Mouse (Mus musculus): ENCODE data around the gene Cbfa2t2. TPM values are rescaled to one million over a fixed set of nuclear protein-coding genes. Genes with fewer than 3 reads are reported as not detected.

The Cbfa2t2 gene
- polyA plus RNA-seq, 1 experiment from 2014 or later: 47.4 TPM

- Histone ChIP-seq H3K4me1 (ENCODE audit: control insufficient read depth, insufficient read depth, low read length) (peaks cover 8% of the 10 kb centered on the region), H3K27me3 (ENCODE audit: control insufficient read depth, insufficient read depth, low read length) (no peaks in the 10 kb centered on the region), H3K4me3 (ENCODE audit: low read depth, low read length) (no peak overlapping the region), H3K4me2 (ENCODE audit: low read depth, low read length) (no peak overlapping the region), H3K9ac (replicated peaks; ENCODE audit: low read length) (no peak overlapping the region), H3K27ac (replicated peaks; ENCODE audit: low read depth, low read length) (no peak overlapping the region), H3K9me3 (replicated peaks; ENCODE audit: control insufficient read depth, low read length) (no peaks in the 10 kb centered on the region), H3K36me3 (replicated peaks; ENCODE audit: control insufficient read depth, insufficient read depth, low read depth, low read length) (no peaks in the 10 kb centered on the region)
- 25% methylated on average over 4 of the region's 4 CpGs for WGBS
- ATAC-seq (replicated peaks; ENCODE audit: insufficient number of reproducible peaks, low FRiP score, low TSS enrichment, low read depth) (0 out of 2 replicates have a peak, but pooled peaks have one; percentile 70), DNase-seq (ENCODE audit: low spot score) (peak; percentile 83)
These were observed 23.6 kb downstream of the Cbfa2t2 start for GRCm38 (mm10) chr2:154459851-154460250.

GRCm38 (mm10) chr2:154463621-154464198, 27.4 kb downstream of the Cbfa2t2 start:
- Histone ChIP-seq H3K27ac (replicated peaks; ENCODE audit: low read depth, low read length) (no peak overlapping the region), H3K36me3 (replicated peaks; ENCODE audit: control insufficient read depth, insufficient read depth, low read depth, low read length) (no peaks in the 10 kb centered on the region), H3K9me3 (replicated peaks; ENCODE audit: control insufficient read depth, low read length) (no peaks in the 10 kb centered on the region), H3K4me2 (ENCODE audit: low read depth, low read length) (no peak overlapping the region), H3K4me1 (ENCODE audit: control insufficient read depth, insufficient read depth, low read length) (peaks cover 2% of the 10 kb centered on the region; the same call in 1 of the 2 replicates), H3K9ac (replicated peaks; ENCODE audit: low read length) (no peak overlapping the region), H3K27me3 (ENCODE audit: control insufficient read depth, insufficient read depth, low read length) (no peaks in the 10 kb centered on the region), H3K4me3 (ENCODE audit: low read depth, low read length) (no peak overlapping the region)
- ATAC-seq (replicated peaks; ENCODE audit: insufficient number of reproducible peaks, low FRiP score, low TSS enrichment, low read depth) (no peak), DNase-seq (ENCODE audit: low spot score) (no peak)
- WGBS: 91% methylated on average over 11 of the region's 11 CpGs

GRCm38 (mm10) chr2:154465914-154466335, 29.6 kb downstream of the Cbfa2t2 start:
- WGBS: 30% methylated on average over 1 of the region's 1 CpGs
- H3K27me3 ChIP-seq (ENCODE audit: control insufficient read depth, insufficient read depth, low read length): no peaks in the 10 kb centered on the region
- H3K9me3 ChIP-seq (replicated peaks; ENCODE audit: control insufficient read depth, low read length): no peaks in the 10 kb centered on the region
- DNase-seq (ENCODE audit: low spot score) (peak; percentile 49), ATAC-seq (replicated peaks; ENCODE audit: insufficient number of reproducible peaks, low FRiP score, low TSS enrichment, low read depth) (peak; percentile 52; the same call in 1 of the 2 replicates)
- no peaks in the 10 kb centered on the region for H3K36me3 ChIP-seq (replicated peaks; ENCODE audit: control insufficient read depth, insufficient read depth, low read depth, low read length)
- 0 out of 2 replicates have a peak, but pooled peaks cover 2% of the 10 kb centered on the region for H3K4me1 ChIP-seq (ENCODE audit: control insufficient read depth, insufficient read depth, low read length)
- no peak overlapping the region for H3K27ac ChIP-seq (replicated peaks; ENCODE audit: low read depth, low read length)
- no peak overlapping the region for H3K4me2 ChIP-seq (ENCODE audit: low read depth, low read length)
- H3K9ac ChIP-seq (replicated peaks; ENCODE audit: low read length): no peak overlapping the region
- no peak overlapping the region for H3K4me3 ChIP-seq (ENCODE audit: low read depth, low read length)

- no peaks in the 10 kb centered on the region for H3K36me3 ChIP-seq (replicated peaks; ENCODE audit: control insufficient read depth, insufficient read depth, low read depth, low read length)
- no peak overlapping the region for H3K9ac ChIP-seq (replicated peaks; ENCODE audit: low read length)
- 87% methylated on average over 5 of the region's 5 CpGs for WGBS
- H3K27me3 ChIP-seq (ENCODE audit: control insufficient read depth, insufficient read depth, low read length): no peaks in the 10 kb centered on the region
- H3K27ac ChIP-seq (replicated peaks; ENCODE audit: low read depth, low read length): no peak overlapping the region
- no peak overlapping the region for H3K4me2 ChIP-seq (ENCODE audit: low read depth, low read length)
- ATAC-seq (replicated peaks; ENCODE audit: insufficient number of reproducible peaks, low FRiP score, low TSS enrichment, low read depth): no peak
- DNase-seq (ENCODE audit: low spot score): no peak
- H3K4me1 ChIP-seq (ENCODE audit: control insufficient read depth, insufficient read depth, low read length): 0 out of 2 replicates have a peak, but pooled peaks cover 2% of the 10 kb centered on the region
- no peaks in the 10 kb centered on the region for H3K9me3 ChIP-seq (replicated peaks; ENCODE audit: control insufficient read depth, low read length)
- H3K4me3 ChIP-seq (ENCODE audit: low read depth, low read length): no peak overlapping the region
These were observed 30.9 kb downstream of the Cbfa2t2 start for GRCm38 (mm10) chr2:154467139-154467538.

- no peak overlapping the region for H3K27ac ChIP-seq (replicated peaks; ENCODE audit: low read depth, low read length)
- no peak overlapping the region for H3K4me3 ChIP-seq (ENCODE audit: low read depth, low read length)
- H3K9me3 ChIP-seq (replicated peaks; ENCODE audit: control insufficient read depth, low read length): no peaks in the 10 kb centered on the region
- H3K27me3 ChIP-seq (ENCODE audit: control insufficient read depth, insufficient read depth, low read length): no peaks in the 10 kb centered on the region
- H3K4me1 ChIP-seq (ENCODE audit: control insufficient read depth, insufficient read depth, low read length): no peaks in the 10 kb centered on the region
- no peak overlapping the region for H3K4me2 ChIP-seq (ENCODE audit: low read depth, low read length)
- WGBS: 86% methylated on average over 1 of the region's 1 CpGs
- H3K9ac ChIP-seq (replicated peaks; ENCODE audit: low read length): no peak overlapping the region
- DNase-seq (ENCODE audit: low spot score) (no peak), ATAC-seq (replicated peaks; ENCODE audit: insufficient number of reproducible peaks, low FRiP score, low TSS enrichment, low read depth) (no peak)
- no peaks in the 10 kb centered on the region for H3K36me3 ChIP-seq (replicated peaks; ENCODE audit: control insufficient read depth, insufficient read depth, low read depth, low read length)
These were observed 38.2 kb downstream of the Cbfa2t2 start for GRCm38 (mm10) chr2:154474251-154475061.

GRCm38 (mm10) chr2:154475062-154475349, 38.7 kb downstream of the Cbfa2t2 start:
- WGBS: 85% methylated on average over 1 of the region's 1 CpGs

GRCm38 (mm10) chr2:154475861-154476260, 39.6 kb downstream of the Cbfa2t2 start:
- Histone ChIP-seq H3K27me3 (ENCODE audit: control insufficient read depth, insufficient read depth, low read length) (no peaks in the 10 kb centered on the region), H3K36me3 (replicated peaks; ENCODE audit: control insufficient read depth, insufficient read depth, low read depth, low read length) (no peaks in the 10 kb centered on the region), H3K27ac (replicated peaks; ENCODE audit: low read depth, low read length) (no peak overlapping the region), H3K9me3 (replicated peaks; ENCODE audit: control insufficient read depth, low read length) (no peaks in the 10 kb centered on the region), H3K9ac (replicated peaks; ENCODE audit: low read length) (no peak overlapping the region), H3K4me1 (ENCODE audit: control insufficient read depth, insufficient read depth, low read length) (no peaks in the 10 kb centered on the region), H3K4me2 (ENCODE audit: low read depth, low read length) (no peak overlapping the region), H3K4me3 (ENCODE audit: low read depth, low read length) (no peak overlapping the region)
- no peak for DNase-seq (ENCODE audit: low spot score)
- WGBS: 93% methylated on average over 7 of the region's 7 CpGs
- no peak for ATAC-seq (replicated peaks; ENCODE audit: insufficient number of reproducible peaks, low FRiP score, low TSS enrichment, low read depth)

More at GRCm38 (mm10) chr2:154475062-154475349, 38.7 kb downstream of the Cbfa2t2 start:
- DNase-seq (ENCODE audit: low spot score) (no peak), ATAC-seq (replicated peaks; ENCODE audit: insufficient number of reproducible peaks, low FRiP score, low TSS enrichment, low read depth) (no peak)
- Histone ChIP-seq H3K36me3 (replicated peaks; ENCODE audit: control insufficient read depth, insufficient read depth, low read depth, low read length) (no peaks in the 10 kb centered on the region), H3K9me3 (replicated peaks; ENCODE audit: control insufficient read depth, low read length) (no peaks in the 10 kb centered on the region), H3K27me3 (ENCODE audit: control insufficient read depth, insufficient read depth, low read length) (no peaks in the 10 kb centered on the region), H3K4me3 (ENCODE audit: low read depth, low read length) (no peak overlapping the region), H3K27ac (replicated peaks; ENCODE audit: low read depth, low read length) (no peak overlapping the region), H3K4me2 (ENCODE audit: low read depth, low read length) (no peak overlapping the region), H3K9ac (replicated peaks; ENCODE audit: low read length) (no peak overlapping the region), H3K4me1 (ENCODE audit: control insufficient read depth, insufficient read depth, low read length) (no peaks in the 10 kb centered on the region)

GRCm38 (mm10) chr2:154477028-154477427, 40.7 kb downstream of the Cbfa2t2 start:
- H3K9me3 ChIP-seq (replicated peaks; ENCODE audit: control insufficient read depth, low read length): no peaks in the 10 kb centered on the region
- WGBS: 83% methylated on average over 3 of the region's 3 CpGs
- no peak overlapping the region for H3K4me2 ChIP-seq (ENCODE audit: low read depth, low read length)
- H3K4me3 ChIP-seq (ENCODE audit: low read depth, low read length): no peak overlapping the region
- H3K9ac ChIP-seq (replicated peaks; ENCODE audit: low read length): no peak overlapping the region
- no peaks in the 10 kb centered on the region for H3K4me1 ChIP-seq (ENCODE audit: control insufficient read depth, insufficient read depth, low read length)
- H3K27ac ChIP-seq (replicated peaks; ENCODE audit: low read depth, low read length): no peak overlapping the region
- ATAC-seq (replicated peaks; ENCODE audit: insufficient number of reproducible peaks, low FRiP score, low TSS enrichment, low read depth) (no peak), DNase-seq (ENCODE audit: low spot score) (no peak)
- H3K36me3 ChIP-seq (replicated peaks; ENCODE audit: control insufficient read depth, insufficient read depth, low read depth, low read length): no peaks in the 10 kb centered on the region
- no peaks in the 10 kb centered on the region for H3K27me3 ChIP-seq (ENCODE audit: control insufficient read depth, insufficient read depth, low read length)

Data from embryonic facial prominence, embryonic 11.5 days (tissue).